Mouse (Mus musculus) olfactory bulb, adult 2 months (tissue): ENCODE measurements around the gene Ece1.

Experiments
- CTCF ChIP-seq: fragments of 200-500 bp; IDR thresholded peaks from 2 replicates; pipeline ENCODE4 v1.5.1; 2012; ENCODE audit warnings: low read depth, mild to moderate bottlenecking, low read length, moderate library complexity; ENCODE audit not compliant: insufficient read depth
- POLR2A ChIP-seq: fragments of 200-500 bp; IDR thresholded peaks from 2 replicates; pipeline ENCODE4 v1.6.1; 2012; ENCODE audit warnings: mild to moderate bottlenecking, low read depth, low read length, moderate library complexity; ENCODE audit not compliant: insufficient read depth

DNA sequence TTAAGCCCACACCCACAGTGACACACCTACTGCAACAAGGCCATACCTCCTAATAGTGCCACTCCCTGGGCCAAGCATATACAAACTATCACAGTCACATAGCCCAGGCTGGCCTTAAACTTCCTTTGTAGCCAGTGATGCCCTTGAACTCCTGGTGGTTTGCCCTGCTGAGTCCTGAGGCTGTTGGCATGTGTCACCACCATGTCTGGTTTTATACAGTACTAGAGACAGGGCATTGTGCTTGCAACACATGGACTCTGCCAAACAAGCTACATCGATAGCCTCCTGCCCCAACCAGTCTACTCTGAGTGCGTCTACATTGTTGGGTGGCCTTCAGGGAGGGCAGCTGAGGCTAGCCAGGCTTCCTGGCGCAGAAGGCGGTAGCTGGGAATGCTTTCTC lies 74.1 kb downstream of the Ece1 start:
- TF ChIP-seq CTCF (no peak), POLR2A (no peak)
